Mouse (Mus musculus) midbrain, postnatal 0 days (tissue): ENCODE measurements around the gene Gm49027. TPM values are rescaled to one million over a fixed set of nuclear protein-coding genes. Genes with fewer than 3 reads are reported as not detected.

Experiments
- ATAC-seq: fragments of 200-750 bp; cut with Nextera tagmentation; 2 replicates; pipeline ENCODE4 v1.8.0; 2017; ENCODE audit warnings: moderate number of reproducible peaks, mild to moderate bottlenecking, moderate TSS enrichment, moderate library complexity; ENCODE audit not compliant: low FRiP score
- DNase-seq: peaks from one replicate; pipeline ENCODE4 v3.0.0-alpha.2; 2015; ENCODE audit warnings: low spot score
- H3K27ac ChIP-seq: fragments of 300-500 bp; sonication (generic); 2 replicates; pipeline ENCODE4 v1.5.1; 2014; ENCODE audit warnings: low read depth, mild to moderate bottlenecking, low read length, mixed read lengths
- H3K27me3 ChIP-seq: fragments of 300-500 bp; sonication (generic); 2 replicates; pipeline ENCODE4 v1.6.1; 2014; ENCODE audit warnings: low read length, control low read depth, mixed read lengths; ENCODE audit not compliant: insufficient read depth
- H3K36me3 ChIP-seq: fragments of 300-500 bp; sonication (generic); 2 replicates; pipeline ENCODE4 v1.6.1; 2014; ENCODE audit warnings: low read length, control low read depth, mixed read lengths; ENCODE audit not compliant: insufficient read depth
- H3K4me1 ChIP-seq: fragments of 300-500 bp; sonication (generic); 2 replicates; pipeline ENCODE4 v1.6.1; 2014; ENCODE audit warnings: mild to moderate bottlenecking, control low read depth, antibody characterized with exemption, low read length, mixed read lengths; ENCODE audit not compliant: insufficient read depth
- H3K4me2 ChIP-seq: fragments of 300-500 bp; sonication (generic); 2 replicates; pipeline ENCODE4 v1.6.1; 2014; ENCODE audit warnings: low read depth, mild to moderate bottlenecking, low read length, mixed read lengths; ENCODE audit not compliant: poor library complexity, severe bottlenecking
- H3K4me3 ChIP-seq: fragments of 300-500 bp; sonication (generic); 2 replicates; pipeline ENCODE4 v1.5.1; 2014; ENCODE audit warnings: low read depth, mild to moderate bottlenecking, low read length, moderate library complexity
- H3K9ac ChIP-seq: fragments of 300-500 bp; sonication (generic); replicated peaks from 2 replicates; pipeline ENCODE4 v1.6.1; 2014; ENCODE audit warnings: mild to moderate bottlenecking, low read length, moderate library complexity, mixed read lengths; ENCODE audit not compliant: poor library complexity, severe bottlenecking
- H3K9me3 ChIP-seq: fragments of 300-500 bp; sonication (generic); 2 replicates; pipeline ENCODE4 v1.6.1; 2016; ENCODE audit warnings: low read length, control low read depth
- CTCF ChIP-seq: IDR thresholded peaks from 2 replicates; pipeline ENCODE4 v1.5.1; 2016; ENCODE audit warnings: antibody characterized with exemption, mild to moderate bottlenecking
- WGBS: fragments of 180-500 bp; shearing (Covaris S2); extraction: QIAGEN DNeasy Blood & Tissue Kit; methylation state at CpG from one replicate; pipeline ENCODE4 v1.1.7; 2014; 5-methylcytosine and 5-hydroxymethylcytosine counted together
- polyA plus RNA-seq: library from polyadenylated mRNA; unstranded; fragments of >200 nt; fragmentation: Nextera tagmentation; extraction: Ambion mirVana; gene quantifications from 2 replicates; pipeline ENCODE4 v1.2.1, GENCODE M21; 2015
- total RNA-seq: library from RNA; depleted of rRNA; stranded (reverse); fragments of >200 nt; gene quantifications from 2 replicates; pipeline ENCODE4 v1.2.3, GENCODE M21; 2014; rRNA removed

The Gm49027 gene
- total RNA-seq (0.93 and 2.1 TPM in 2 replicates), polyA plus RNA-seq (0.18 and 0.43 TPM in 2 replicates)

DNA sequence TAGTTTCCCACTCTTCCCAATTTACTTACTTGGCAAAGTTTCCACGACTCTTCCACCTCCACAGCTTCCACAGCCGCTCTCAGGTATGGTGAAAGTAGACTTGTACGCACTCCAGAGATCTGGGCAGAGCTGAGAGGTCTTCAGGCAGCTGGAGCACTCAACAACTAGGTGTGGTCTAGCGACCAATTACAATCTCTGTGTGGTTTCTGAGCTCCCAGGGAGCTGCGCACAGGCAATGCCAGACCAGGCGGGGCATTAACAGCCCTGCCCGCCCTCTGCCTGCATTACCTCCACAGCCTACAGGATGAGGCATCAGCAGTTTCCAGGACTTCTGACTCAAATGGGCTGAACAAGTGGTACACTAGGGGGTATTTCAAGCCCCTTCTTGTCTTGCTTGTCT is at the start of gene Gm49027:
TSS of gene Gm49027 (minus strand) at position 208 of the 400 bp plus-strand sequence.
- H3K4me1 ChIP-seq = peaks cover 4% of the 10 kb centered on the region; the same call in 1 of the 2 replicates
- ATAC-seq (no peak), DNase-seq (no peak)
- H3K9ac ChIP-seq = peak within 1 kb of the TSS; percentile 51
- 89% methylated on average over 7 of the region's 7 CpGs for WGBS
- peaks cover 23% of the 10 kb centered on the region for H3K36me3 ChIP-seq
- H3K9me3 ChIP-seq = no peaks in the 10 kb centered on the region
- peak within 1 kb of the TSS; percentile 73 for H3K4me3 ChIP-seq
- no peak for TF ChIP-seq CTCF
- peak within 1 kb of the TSS; percentile 60; the same call in 1 of the 2 replicates for H3K27ac ChIP-seq
- H3K4me2 ChIP-seq = peak within 1 kb of the TSS; percentile 83
- no peaks in the 10 kb centered on the region for H3K27me3 ChIP-seq

DNA sequence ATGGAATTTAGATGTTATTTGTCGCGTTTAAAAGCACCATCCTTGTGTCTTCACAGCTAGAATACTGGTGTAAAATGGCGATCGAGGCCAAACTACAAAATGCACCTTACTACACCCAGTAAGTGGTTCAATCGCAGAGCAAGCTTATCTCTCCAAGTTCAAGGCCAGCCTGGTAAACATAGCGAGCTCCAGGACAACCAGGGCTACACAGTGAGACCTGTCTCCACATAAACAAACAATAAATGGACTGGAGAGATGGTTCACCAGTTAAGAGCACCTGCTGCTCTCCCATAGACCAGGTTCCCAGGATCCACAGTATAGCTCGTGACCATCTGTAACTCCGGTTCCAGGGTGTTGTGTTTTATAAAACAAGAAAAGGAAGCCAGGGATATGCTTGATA is 48.1 kb upstream of the Gm49027 start:
- peaks cover 15% of the 10 kb centered on the region; the same call in 1 of the 2 replicates for H3K36me3 ChIP-seq
- DNase-seq (no peak), ATAC-seq (no peak)
- H3K4me3 ChIP-seq = peak overlapping the region; percentile 96
- TF ChIP-seq CTCF = no peak
- H3K4me1 ChIP-seq = no peaks in the 10 kb centered on the region
- H3K27me3 ChIP-seq = no peaks in the 10 kb centered on the region
- H3K27ac ChIP-seq = no peak overlapping the region
- 67% methylated on average over 8 of the region's 8 CpGs for WGBS
- peak overlapping the region; percentile 72; the same call in 1 of the 2 replicates for H3K4me2 ChIP-seq
- no peak overlapping the region for H3K9ac ChIP-seq
- H3K9me3 ChIP-seq = no peaks in the 10 kb centered on the region

DNA sequence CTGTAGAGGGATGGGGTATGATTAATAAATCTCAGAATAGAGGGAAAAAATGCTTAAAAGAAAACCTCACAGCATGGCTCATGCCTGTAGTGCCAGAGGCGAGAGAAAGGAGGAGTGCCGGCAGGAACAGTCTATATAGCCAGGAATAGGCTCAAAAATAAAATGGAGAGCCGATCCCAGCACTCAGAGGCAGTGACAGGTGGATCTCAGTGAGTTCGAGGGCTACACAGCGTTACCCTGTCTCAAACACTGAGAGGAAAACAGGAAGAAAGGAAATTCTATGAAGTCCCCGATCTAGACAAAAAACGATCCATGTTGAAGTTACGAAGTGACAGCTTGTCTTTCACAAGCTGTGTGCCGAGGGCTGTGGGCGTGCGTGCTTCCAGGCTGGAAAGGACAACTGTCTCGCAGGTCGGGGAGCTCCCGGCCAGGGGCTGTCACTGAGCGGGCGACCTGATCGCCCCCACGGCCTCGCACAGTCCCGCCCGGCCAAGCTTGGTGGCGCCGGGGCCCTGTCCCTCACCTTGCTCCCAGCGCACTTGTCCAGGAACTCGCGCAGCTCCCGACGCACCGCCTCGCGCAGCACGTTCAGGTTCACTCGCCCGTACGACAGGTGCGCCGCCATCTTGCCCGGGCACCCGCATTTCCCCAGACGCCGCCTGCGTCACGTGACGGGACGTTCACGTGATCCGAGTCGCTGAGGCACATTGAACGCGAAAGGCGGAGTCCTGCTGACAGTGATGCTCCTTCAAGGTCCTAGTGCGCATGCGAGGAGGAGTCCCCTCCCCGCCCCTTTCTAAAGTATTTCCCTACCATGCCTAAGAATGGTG is 47.3 kb upstream of the Gm49027 start, which contains the start of gene Vps33a:
TSS of gene Vps33a (minus strand) at position 682 of the 830 bp plus-strand sequence.
- Histone ChIP-seq H3K27ac (peak within 1 kb of the TSS; percentile 88), H3K9ac (peak within 1 kb of the TSS; percentile 89), H3K4me1 (no peaks in the 10 kb centered on the region), H3K4me2 (peak within 1 kb of the TSS; percentile 72), H3K27me3 (no peaks in the 10 kb centered on the region), H3K9me3 (no peaks in the 10 kb centered on the region), H3K36me3 (peaks cover 12% of the 10 kb centered on the region; the same call in 1 of the 2 replicates), H3K4me3 (peak within 1 kb of the TSS; percentile 96)
- peak; percentile 93 for ATAC-seq
- under 1% methylated on average over 52 of the region's 54 CpGs for WGBS
- DNase-seq = peak; percentile 99
- TF ChIP-seq CTCF = no peak

- Histone ChIP-seq H3K4me3 (no peak overlapping the region), H3K4me1 (no peaks in the 10 kb centered on the region), H3K4me2 (no peak overlapping the region), H3K9ac (no peak overlapping the region), H3K27ac (no peak overlapping the region), H3K27me3 (no peaks in the 10 kb centered on the region), H3K9me3 (no peaks in the 10 kb centered on the region), H3K36me3 (peaks cover 67% of the 10 kb centered on the region)
- no peak for TF ChIP-seq CTCF
- ATAC-seq (no peak), DNase-seq (no peak)
- 96% methylated on average over 11 of the region's 11 CpGs for whole genome bisulfite sequencing
Measured at GRCm38 (mm10) chr5:123561128-123561527, 35.8 kb upstream of the Gm49027 start.

DNA sequence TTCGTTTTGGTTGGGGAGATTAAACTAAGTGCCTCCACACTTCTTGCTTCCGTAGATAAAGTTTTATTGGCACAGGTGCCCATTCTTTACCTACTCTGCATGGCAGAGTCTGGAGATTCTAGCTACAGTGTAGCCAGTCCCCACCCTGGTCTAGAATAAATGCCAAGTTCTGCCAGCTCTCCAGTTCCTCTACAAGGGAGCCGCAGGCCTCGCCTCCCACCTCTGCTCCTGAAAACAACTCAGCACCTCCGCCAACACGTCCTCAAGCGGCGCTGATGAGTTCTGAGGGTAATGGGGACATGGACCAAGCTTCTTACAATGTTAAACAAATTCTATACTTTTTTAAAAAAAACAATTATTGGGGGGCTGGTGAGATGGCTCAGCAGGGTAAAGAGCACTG is 34.3 kb upstream of the Gm49027 start:
- Histone ChIP-seq H3K4me2 (no peak overlapping the region), H3K9me3 (no peaks in the 10 kb centered on the region), H3K9ac (no peak overlapping the region), H3K36me3 (peaks cover 60% of the 10 kb centered on the region), H3K27ac (no peak overlapping the region), H3K4me1 (no peaks in the 10 kb centered on the region), H3K4me3 (no peak overlapping the region), H3K27me3 (no peaks in the 10 kb centered on the region)
- no peak for DNase-seq
- no peak for ATAC-seq
- no peak for TF ChIP-seq CTCF
- WGBS = 95% methylated on average over 8 of the region's 8 CpGs

DNA sequence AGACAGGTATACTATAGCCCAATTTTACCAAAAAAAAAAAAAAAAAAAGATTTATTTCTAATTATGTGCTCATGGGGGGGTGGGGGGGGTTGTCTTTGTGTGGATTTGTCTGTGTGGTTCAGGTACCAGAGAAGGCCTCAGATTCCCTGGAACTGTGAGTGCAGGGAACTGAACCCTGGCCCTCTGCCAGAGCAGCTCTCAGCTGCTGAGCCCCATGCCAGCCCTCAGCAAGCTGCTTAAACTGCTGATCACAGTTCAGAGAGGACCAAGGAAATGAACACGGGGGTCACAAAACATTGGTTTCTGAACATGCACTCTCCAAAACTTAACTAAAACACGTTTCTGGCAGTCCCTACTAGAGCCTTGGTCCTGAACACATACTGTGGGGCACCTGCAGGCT is 31.2 kb upstream of the Gm49027 start:
- TF ChIP-seq CTCF = no peak
- peak; percentile 53 for DNase-seq

More for the DNA sequence above, 31.2 kb upstream of the Gm49027 start:
- H3K36me3 ChIP-seq = peaks cover 36% of the 10 kb centered on the region
- H3K9ac ChIP-seq = no peak overlapping the region
- no peak overlapping the region for H3K4me3 ChIP-seq
- H3K27me3 ChIP-seq = no peaks in the 10 kb centered on the region
- H3K27ac ChIP-seq = no peak overlapping the region
- ATAC-seq = no peak
- no peaks in the 10 kb centered on the region for H3K9me3 ChIP-seq
- H3K4me2 ChIP-seq = no peak overlapping the region
- no peaks in the 10 kb centered on the region for H3K4me1 ChIP-seq
- 66% methylated on average over 2 of the region's 2 CpGs for WGBS
